Mouse (Mus musculus) small intestine, adult 2 months (tissue): ENCODE measurements around the gene Sos2.
"Not testable (repeated sequence)": the region's sequence is repeated elsewhere in the genome, so short reads cannot be mapped to it uniquely, and the experiment has no call there.

Source experiments
- CTCF ChIP-seq: fragments of 200-500 bp; IDR thresholded peaks from 2 replicates; pipeline ENCODE4 v1.5.1; 2012; ENCODE audit warnings: low read depth, mild to moderate bottlenecking, control low read depth, inconsistent platforms, low read length, moderate library complexity, mixed read lengths; ENCODE audit not compliant: insufficient replicate concordance, insufficient read length; ENCODE audit errors: extremely low read depth
- POLR2A ChIP-seq: fragments of 200-500 bp; IDR thresholded peaks from 2 replicates; pipeline ENCODE4 v1.6.1; 2012; ENCODE audit warnings: low read depth, mild to moderate bottlenecking, control low read depth, inconsistent platforms, low read length, moderate library complexity

DNA sequence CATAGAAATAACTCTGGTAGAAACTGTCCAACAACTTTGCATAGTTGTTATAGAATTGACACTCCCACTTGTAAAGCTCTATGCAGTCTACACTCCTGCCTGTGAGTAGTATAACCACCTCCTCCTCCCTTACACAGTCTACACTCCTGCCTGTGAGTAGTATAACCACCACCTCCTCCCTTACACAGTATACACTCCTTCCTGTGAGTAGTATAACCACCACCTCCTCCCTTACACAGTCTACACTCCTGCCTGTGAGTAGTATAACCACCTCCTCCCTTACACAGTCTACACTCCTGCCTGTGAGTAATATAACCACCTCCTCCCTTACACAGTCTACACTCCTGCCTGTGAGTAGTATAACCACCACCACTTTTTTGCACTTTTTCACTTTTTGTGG lies 27.7 kb downstream of the Sos2 start:
- not testable (repeated sequence) for TF ChIP-seq CTCF, POLR2A
